Mouse (Mus musculus): ENCODE measurements around the gene Dnajb8. TPM values are rescaled to one million over a fixed set of nuclear protein-coding genes. Genes with fewer than 3 reads are reported as not detected.

The Dnajb8 gene
- polyA plus RNA-seq, 1 experiment from 2014 or later = not detected

GRCm38 (mm10) chr6:88207403-88208033 lies 14.6 kb upstream of the Dnajb8 start:
- Histone ChIP-seq H3K4me1 (peaks cover 28% of the 10 kb centered on the region), H3K4me3 (no peak overlapping the region), H3K36me3 (peaks cover 6% of the 10 kb centered on the region; the same call in 1 of the 2 replicates), H3K9me3 (no peaks in the 10 kb centered on the region), H3K27ac (no peak overlapping the region), H3K27me3 (peaks cover 61% of the 10 kb centered on the region), H3K4me2 (no peak overlapping the region), H3K9ac (no peak overlapping the region)
- WGBS = 79% methylated on average over 10 of the region's 10 CpGs
- ATAC-seq (ENCODE audit: insufficient number of reproducible peaks, insufficient read depth, low FRiP score, low TSS enrichment, low read depth) = no peak

- Histone ChIP-seq H3K9me3 (no peaks in the 10 kb centered on the region), H3K4me1 (peaks cover 24% of the 10 kb centered on the region), H3K9ac (no peak overlapping the region), H3K27ac (no peak overlapping the region), H3K36me3 (peaks cover 6% of the 10 kb centered on the region; the same call in 1 of the 2 replicates), H3K4me2 (no peak overlapping the region), H3K4me3 (no peak overlapping the region), H3K27me3 (peaks cover 53% of the 10 kb centered on the region)
- ATAC-seq (ENCODE audit: insufficient number of reproducible peaks, insufficient read depth, low FRiP score, low TSS enrichment, low read depth) = no peak
- WGBS = 93% methylated on average over 3 of the region's 3 CpGs
Measured at GRCm38 (mm10) chr6:88208321-88208720, 13.7 kb upstream of the Dnajb8 start.

GRCm38 (mm10) chr6:88209453-88209852 lies 12.6 kb upstream of the Dnajb8 start:
- no peak overlapping the region for H3K4me2 ChIP-seq
- no peak for ATAC-seq (ENCODE audit: insufficient number of reproducible peaks, insufficient read depth, low FRiP score, low TSS enrichment, low read depth)
- H3K36me3 ChIP-seq = peaks cover 6% of the 10 kb centered on the region; the same call in 1 of the 2 replicates
- peaks cover 13% of the 10 kb centered on the region for H3K4me1 ChIP-seq
- no peaks in the 10 kb centered on the region for H3K9me3 ChIP-seq
- no peak overlapping the region for H3K4me3 ChIP-seq
- 76% methylated on average over 5 of the region's 5 CpGs for WGBS
- peaks cover 42% of the 10 kb centered on the region for H3K27me3 ChIP-seq
- H3K9ac ChIP-seq = no peak overlapping the region
- no peak overlapping the region for H3K27ac ChIP-seq

GRCm38 (mm10) chr6:88210182-88210581 lies 11.9 kb upstream of the Dnajb8 start:
- no peak for ATAC-seq (ENCODE audit: insufficient number of reproducible peaks, insufficient read depth, low FRiP score, low TSS enrichment, low read depth)
- WGBS = 53% methylated on average over 3 of the region's 3 CpGs
- Histone ChIP-seq H3K36me3 (no peaks in the 10 kb centered on the region), H3K4me2 (no peak overlapping the region), H3K27me3 (peaks cover 34% of the 10 kb centered on the region), H3K4me3 (no peak overlapping the region), H3K9me3 (no peaks in the 10 kb centered on the region), H3K4me1 (peaks cover 6% of the 10 kb centered on the region; the same call in 1 of the 2 replicates), H3K27ac (no peak overlapping the region), H3K9ac (no peak overlapping the region)

GRCm38 (mm10) chr6:88215797-88216196 lies 6.3 kb upstream of the Dnajb8 start:
- H3K4me3 ChIP-seq = no peak overlapping the region
- 32% methylated on average over 6 of the region's 6 CpGs for WGBS
- H3K4me2 ChIP-seq = no peak overlapping the region
- no peak overlapping the region for H3K9ac ChIP-seq
- H3K9me3 ChIP-seq = 0 out of 2 replicates have a peak, but pooled peaks cover 4% of the 10 kb centered on the region
- no peaks in the 10 kb centered on the region for H3K4me1 ChIP-seq
- no peaks in the 10 kb centered on the region for H3K27me3 ChIP-seq
- no peaks in the 10 kb centered on the region for H3K36me3 ChIP-seq
- no peak for ATAC-seq (ENCODE audit: insufficient number of reproducible peaks, insufficient read depth, low FRiP score, low TSS enrichment, low read depth)
- H3K27ac ChIP-seq = no peak overlapping the region

- 65% methylated on average over 4 of the region's 4 CpGs for WGBS
- ATAC-seq (ENCODE audit: insufficient number of reproducible peaks, insufficient read depth, low FRiP score, low TSS enrichment, low read depth) = no peak
Measured at GRCm38 (mm10) chr6:88216199-88216598, 5.9 kb upstream of the Dnajb8 start.

GRCm38 (mm10) chr6:88219094-88219493 lies 3.0 kb upstream of the Dnajb8 start:
- no peak overlapping the region for H3K9ac ChIP-seq
- H3K4me2 ChIP-seq = no peak overlapping the region
- H3K36me3 ChIP-seq = no peaks in the 10 kb centered on the region
- ATAC-seq (ENCODE audit: insufficient number of reproducible peaks, insufficient read depth, low FRiP score, low TSS enrichment, low read depth) = no peak
- no peak overlapping the region for H3K4me3 ChIP-seq
- H3K9me3 ChIP-seq = 0 out of 2 replicates have a peak, but pooled peaks cover 4% of the 10 kb centered on the region
- no peaks in the 10 kb centered on the region for H3K4me1 ChIP-seq
- H3K27me3 ChIP-seq = no peaks in the 10 kb centered on the region
- WGBS = 15% methylated on average over 4 of the region's 4 CpGs
- H3K27ac ChIP-seq = no peak overlapping the region

More at GRCm38 (mm10) chr6:88216199-88216598, 5.9 kb upstream of the Dnajb8 start:
- Histone ChIP-seq H3K27ac (no peak overlapping the region), H3K4me3 (no peak overlapping the region), H3K4me1 (no peaks in the 10 kb centered on the region), H3K27me3 (no peaks in the 10 kb centered on the region), H3K9ac (no peak overlapping the region), H3K36me3 (no peaks in the 10 kb centered on the region), H3K9me3 (0 out of 2 replicates have a peak, but pooled peaks cover 4% of the 10 kb centered on the region), H3K4me2 (no peak overlapping the region)

- H3K36me3 ChIP-seq = no peaks in the 10 kb centered on the region
- H3K9ac ChIP-seq = no peak overlapping the region
- H3K4me3 ChIP-seq = no peak overlapping the region
- H3K4me1 ChIP-seq = 0 out of 2 replicates have a peak, but pooled peaks cover 4% of the 10 kb centered on the region
- H3K27me3 ChIP-seq = no peaks in the 10 kb centered on the region
- WGBS = 25% methylated on average over 5 of the region's 5 CpGs
- no peak overlapping the region for H3K4me2 ChIP-seq
- ATAC-seq (ENCODE audit: insufficient number of reproducible peaks, insufficient read depth, low FRiP score, low TSS enrichment, low read depth) = no peak
- H3K9me3 ChIP-seq = no peaks in the 10 kb centered on the region
- no peak overlapping the region for H3K27ac ChIP-seq
Measured at GRCm38 (mm10) chr6:88226570-88226994, 4.5 kb downstream of the Dnajb8 start.

- no peak for ATAC-seq (ENCODE audit: insufficient number of reproducible peaks, insufficient read depth, low FRiP score, low TSS enrichment, low read depth)
- H3K4me1 ChIP-seq = 0 out of 2 replicates have a peak, but pooled peaks cover 4% of the 10 kb centered on the region
- no peaks in the 10 kb centered on the region for H3K9me3 ChIP-seq
- H3K27ac ChIP-seq = no peak overlapping the region
- H3K36me3 ChIP-seq = no peaks in the 10 kb centered on the region
- no peak overlapping the region for H3K9ac ChIP-seq
- H3K4me3 ChIP-seq = no peak overlapping the region
- WGBS = 55% methylated on average over 7 of the region's 7 CpGs
- no peaks in the 10 kb centered on the region for H3K27me3 ChIP-seq
- H3K4me2 ChIP-seq = no peak overlapping the region
Measured at GRCm38 (mm10) chr6:88227537-88227936, 5.5 kb downstream of the Dnajb8 start.

GRCm38 (mm10) chr6:88229221-88229620 lies 7.2 kb downstream of the Dnajb8 start:
- H3K4me3 ChIP-seq = no peak overlapping the region
- H3K9ac ChIP-seq = no peak overlapping the region
- H3K27me3 ChIP-seq = no peaks in the 10 kb centered on the region
- no peak overlapping the region for H3K4me2 ChIP-seq
- H3K36me3 ChIP-seq = no peaks in the 10 kb centered on the region
- no peaks in the 10 kb centered on the region for H3K9me3 ChIP-seq
- H3K27ac ChIP-seq = no peak overlapping the region
- H3K4me1 ChIP-seq = 0 out of 2 replicates have a peak, but pooled peaks cover 4% of the 10 kb centered on the region
- no peak for ATAC-seq (ENCODE audit: insufficient number of reproducible peaks, insufficient read depth, low FRiP score, low TSS enrichment, low read depth)
- 84% methylated on average over 12 of the region's 12 CpGs for WGBS

GRCm38 (mm10) chr6:88231821-88232220 lies 9.8 kb downstream of the Dnajb8 start:
- H3K36me3 ChIP-seq = no peaks in the 10 kb centered on the region
- H3K4me1 ChIP-seq = peaks cover 13% of the 10 kb centered on the region
- WGBS = 75% methylated on average over 7 of the region's 7 CpGs
- H3K27ac ChIP-seq = no peak overlapping the region
- no peaks in the 10 kb centered on the region for H3K9me3 ChIP-seq
- H3K27me3 ChIP-seq = peaks cover 23% of the 10 kb centered on the region
- H3K9ac ChIP-seq = no peak overlapping the region
- no peak for ATAC-seq (ENCODE audit: insufficient number of reproducible peaks, insufficient read depth, low FRiP score, low TSS enrichment, low read depth)
- H3K4me3 ChIP-seq = no peak overlapping the region
- no peak overlapping the region for H3K4me2 ChIP-seq

GRCm38 (mm10) chr6:88232221-88232620 lies 10.2 kb downstream of the Dnajb8 start:
- Histone ChIP-seq H3K4me3 (no peak overlapping the region), H3K4me2 (no peak overlapping the region), H3K9me3 (no peaks in the 10 kb centered on the region), H3K36me3 (no peaks in the 10 kb centered on the region), H3K4me1 (peaks cover 13% of the 10 kb centered on the region), H3K9ac (no peak overlapping the region), H3K27me3 (peaks cover 23% of the 10 kb centered on the region), H3K27ac (no peak overlapping the region)
- no peak for ATAC-seq (ENCODE audit: insufficient number of reproducible peaks, insufficient read depth, low FRiP score, low TSS enrichment, low read depth)
- 71% methylated on average over 6 of the region's 6 CpGs for WGBS
